Mouse (Mus musculus) limb, embryonic 14.5 days (tissue): Measurements from ENCODE around the gene Fry. TPM values are rescaled to one million over a fixed set of nuclear protein-coding genes. Genes with fewer than 3 reads are reported as not detected.

Experiments
- ATAC-seq: fragments of 200-750 bp; cut with Nextera tagmentation; 2 replicates; pipeline ENCODE4 v1.8.0; 2017; ENCODE audit warnings: low read depth, moderate number of reproducible peaks, moderate TSS enrichment; ENCODE audit not compliant: low FRiP score
- DNase-seq: peaks from one replicate; pipeline ENCODE4 v3.0.0-alpha.2; 2015; ENCODE audit warnings: low spot score
- H3K27ac ChIP-seq: fragments of 300-500 bp; sonication (generic); replicated peaks from 2 replicates; pipeline ENCODE4 v1.5.1; 2014; ENCODE audit warnings: low read depth, mild to moderate bottlenecking, low read length, moderate library complexity, mixed read lengths
- H3K27me3 ChIP-seq: fragments of 300-500 bp; sonication (generic); 2 replicates; pipeline ENCODE4 v1.6.1; 2014; ENCODE audit warnings: low read length, mixed read lengths; ENCODE audit not compliant: control insufficient read depth, insufficient read depth
- H3K36me3 ChIP-seq: fragments of 300-500 bp; sonication (generic); 2 replicates; pipeline ENCODE4 v1.6.1; 2014; ENCODE audit warnings: mild to moderate bottlenecking, low read length, moderate library complexity, mixed read lengths; ENCODE audit not compliant: control insufficient read depth, insufficient read depth
- H3K4me1 ChIP-seq: fragments of 300-500 bp; sonication (generic); 2 replicates; pipeline ENCODE4 v1.6.1; 2014; ENCODE audit warnings: antibody characterized with exemption, low read length, mixed read lengths; ENCODE audit not compliant: control insufficient read depth, insufficient read depth
- H3K4me2 ChIP-seq: fragments of 300-500 bp; sonication (generic); replicated peaks from 2 replicates; pipeline ENCODE4 v1.6.1; 2014; ENCODE audit warnings: low read depth, mild to moderate bottlenecking, low read length, moderate library complexity; ENCODE audit not compliant: severe bottlenecking
- H3K4me3 ChIP-seq: fragments of 300-500 bp; sonication (generic); replicated peaks from 2 replicates; pipeline ENCODE4 v1.5.1; 2014; ENCODE audit warnings: low read length
- H3K9ac ChIP-seq: fragments of 300-500 bp; sonication (generic); 2 replicates; pipeline ENCODE4 v1.6.1; 2014; ENCODE audit warnings: mild to moderate bottlenecking, low read depth, low read length, moderate library complexity; ENCODE audit not compliant: severe bottlenecking
- H3K9me3 ChIP-seq: fragments of 300-500 bp; sonication (generic); 2 replicates; pipeline ENCODE4 v1.6.1; 2016; ENCODE audit warnings: low read length; ENCODE audit not compliant: control insufficient read depth
- POLR2A ChIP-seq: fragments of 200-500 bp; IDR thresholded peaks from 2 replicates; pipeline ENCODE4 v1.8.0; 2012; ENCODE audit warnings: inconsistent platforms, mild to moderate bottlenecking, moderate library complexity, borderline replicate concordance; ENCODE audit not compliant: insufficient read depth, insufficient read length; ENCODE audit errors: extremely low read depth
- WGBS: fragments of 180-500 bp; shearing (Covaris S2); extraction: QIAGEN DNeasy Blood & Tissue Kit; methylation state at CpG from one replicate; pipeline ENCODE4 v1.1.7; 2014; 5-methylcytosine and 5-hydroxymethylcytosine counted together
- polyA plus RNA-seq, 2 experiments: library from polyadenylated mRNA; depleted of rRNA in 1 of 2; stranded (reverse) in 1 of 2; unstranded in 1 of 2; fragments of >200 nt; fragmentation: Nextera tagmentation in 1 of 2; extraction: Ambion mirVana in 1 of 2; gene quantifications; 2 replicates each; pipeline versions ENCODE4 v1.2.1 to v1.2.3; 2012 to 2014

Fry gene
- polyA plus RNA-seq, 2 experiments: 10.0 to 13.5 TPM

DNA sequence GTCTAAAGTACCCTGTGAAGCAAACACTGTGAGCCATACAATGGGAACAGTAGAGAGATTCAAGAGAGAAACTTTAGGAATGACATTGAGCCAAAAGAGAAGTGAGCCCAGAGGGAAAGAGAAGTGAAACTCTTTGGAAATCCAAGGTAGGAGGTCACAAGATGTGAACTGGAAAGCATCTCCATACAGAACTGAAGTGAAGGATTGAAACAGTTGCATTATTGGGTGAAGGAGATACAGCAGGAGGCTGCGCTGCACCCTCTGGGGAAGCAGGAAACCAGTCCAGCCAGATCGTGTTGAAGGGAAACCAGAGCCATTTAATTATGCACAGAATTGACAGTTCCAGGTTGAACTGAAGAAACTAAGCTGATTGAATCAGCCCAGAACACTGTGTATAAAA is 22.1 kb downstream of the Fry start:
- H3K27ac ChIP-seq: no peak overlapping the region
- H3K9me3 ChIP-seq: no peaks in the 10 kb centered on the region
- DNase-seq (no peak), ATAC-seq (no peak)
- H3K9ac ChIP-seq: no peak overlapping the region
- H3K36me3 ChIP-seq: no peaks in the 10 kb centered on the region
- H3K4me2 ChIP-seq: no peak overlapping the region
- TF ChIP-seq POLR2A: no peak
- no peaks in the 10 kb centered on the region for H3K4me1 ChIP-seq
- no peaks in the 10 kb centered on the region for H3K27me3 ChIP-seq
- H3K4me3 ChIP-seq: no peak overlapping the region
- 59% methylated on average over 2 of the region's 2 CpGs for WGBS

DNA sequence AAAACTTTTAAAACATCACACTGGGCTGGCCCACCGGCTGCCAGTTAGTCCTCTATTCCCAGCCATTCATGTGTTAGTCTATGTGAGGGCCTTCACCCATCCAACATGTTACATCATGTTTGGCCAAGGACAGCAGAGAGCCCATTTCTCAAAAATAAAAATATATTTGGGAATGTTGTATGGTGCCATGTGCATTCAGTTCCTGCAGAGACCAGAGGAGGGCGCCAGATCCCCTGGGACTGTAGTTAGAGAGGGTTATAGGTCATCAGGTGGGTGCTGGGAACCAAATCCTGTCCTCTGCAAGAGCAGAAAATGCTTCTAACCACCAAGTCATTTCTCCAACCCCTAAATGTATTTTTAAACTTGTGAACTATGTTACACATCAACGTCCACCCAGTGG is 27.5 kb downstream of the Fry start:
- no peaks in the 10 kb centered on the region for H3K36me3 ChIP-seq
- WGBS: 77% methylated on average over 3 of the region's 3 CpGs
- ATAC-seq: no peak

DNA sequence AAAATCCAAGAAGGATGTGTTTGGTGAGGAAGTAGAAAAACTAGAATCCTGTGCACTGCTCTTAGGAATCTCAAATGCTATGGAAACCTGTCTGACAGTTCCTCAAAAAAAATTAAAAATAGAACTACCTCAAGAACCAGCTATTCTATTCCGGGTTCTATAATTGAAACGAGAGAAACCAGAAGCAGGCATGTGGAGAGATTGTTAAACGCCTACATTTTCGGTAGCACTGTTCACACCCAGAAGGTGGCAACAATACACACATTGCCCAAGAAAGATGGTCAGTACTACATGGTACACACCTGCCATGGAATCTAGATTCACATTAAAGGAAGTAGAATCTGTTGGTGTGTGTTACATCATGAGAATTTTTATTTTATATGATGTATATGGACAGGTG is 28.2 kb downstream of the Fry start:
- WGBS: 79% methylated on average over 4 of the region's 4 CpGs
- Histone ChIP-seq H3K36me3 (no peaks in the 10 kb centered on the region), H3K27ac (no peak overlapping the region), H3K27me3 (no peaks in the 10 kb centered on the region), H3K9me3 (no peaks in the 10 kb centered on the region), H3K4me3 (no peak overlapping the region), H3K4me1 (no peaks in the 10 kb centered on the region), H3K9ac (no peak overlapping the region), H3K4me2 (no peak overlapping the region)
- DNase-seq (no peak), ATAC-seq (no peak)
- no peak for TF ChIP-seq POLR2A

More for the DNA sequence above, 27.5 kb downstream of the Fry start:
- Histone ChIP-seq H3K4me2 (no peak overlapping the region), H3K27me3 (no peaks in the 10 kb centered on the region), H3K9me3 (no peaks in the 10 kb centered on the region), H3K4me3 (no peak overlapping the region), H3K27ac (no peak overlapping the region), H3K4me1 (no peaks in the 10 kb centered on the region), H3K9ac (no peak overlapping the region)
- no peak for DNase-seq
- no peak for TF ChIP-seq POLR2A

GRCm38 (mm10) chr5:150149725-150150124 is 31.3 kb downstream of the Fry start:
- H3K4me3 ChIP-seq: no peak overlapping the region
- no peak for ATAC-seq
- no peaks in the 10 kb centered on the region for H3K27me3 ChIP-seq
- WGBS: 79% methylated on average over 11 of the region's 11 CpGs
- no peak overlapping the region for H3K27ac ChIP-seq
- H3K4me2 ChIP-seq: no peak overlapping the region
- no peaks in the 10 kb centered on the region for H3K9me3 ChIP-seq
- no peaks in the 10 kb centered on the region for H3K36me3 ChIP-seq
- no peak overlapping the region for H3K9ac ChIP-seq
- no peak for DNase-seq
- peaks cover 10% of the 10 kb centered on the region for H3K4me1 ChIP-seq
- TF ChIP-seq POLR2A: no peak

DNA sequence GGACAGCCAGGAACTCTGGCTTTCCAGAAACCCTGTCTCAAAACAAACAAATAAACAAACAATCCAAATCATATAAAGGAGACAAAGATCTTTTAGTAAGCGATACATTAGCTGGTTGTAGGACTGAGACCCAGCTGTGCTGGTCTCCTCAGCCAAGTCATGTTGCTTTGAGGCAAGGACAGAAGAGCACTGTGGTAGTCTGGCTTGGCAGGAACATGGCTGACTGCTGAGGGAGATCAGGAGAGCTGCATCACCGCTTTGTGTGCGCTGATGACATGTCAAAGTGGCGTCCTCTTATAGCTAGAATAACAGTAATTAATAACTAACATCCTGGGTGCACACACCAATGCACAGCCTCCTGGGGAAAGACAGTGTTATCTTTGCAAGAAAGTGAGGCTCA is 32.5 kb downstream of the Fry start:
- Histone ChIP-seq H3K27me3 (no peaks in the 10 kb centered on the region), H3K27ac (no peak overlapping the region), H3K9ac (no peak overlapping the region), H3K9me3 (no peaks in the 10 kb centered on the region), H3K4me2 (no peak overlapping the region), H3K4me1 (peaks cover 10% of the 10 kb centered on the region), H3K4me3 (no peak overlapping the region), H3K36me3 (no peaks in the 10 kb centered on the region)
- TF ChIP-seq POLR2A: no peak
- 91% methylated on average over 4 of the region's 4 CpGs for WGBS
- no peak for ATAC-seq
- DNase-seq: no peak
